Mouse (Mus musculus): ENCODE results near the gene Frmd4a. TPM values are rescaled to one million over a fixed set of nuclear protein-coding genes. Genes with fewer than 3 reads are reported as not detected.
"Not testable (repeated sequence)": the region's sequence is repeated elsewhere in the genome, so short reads cannot be mapped to it uniquely, and the experiment has no call there.

Gene Frmd4a
- polyA plus RNA-seq, 1 experiment from 2014 or later: 39.5 TPM

- Histone ChIP-seq H3K4me2 (replicated peaks) (no peak overlapping the region), H3K4me3 (replicated peaks) (no peak overlapping the region), H3K27ac (replicated peaks) (no peak overlapping the region), H3K9ac (no peak overlapping the region), H3K4me1 (peaks cover 2% of the 10 kb centered on the region; the same call in 1 of the 2 replicates), H3K36me3 (peaks cover 86% of the 10 kb centered on the region), H3K27me3 (no peaks in the 10 kb centered on the region), H3K9me3 (replicated peaks) (no peaks in the 10 kb centered on the region)
- 85% methylated on average over 10 of the region's 10 CpGs for WGBS
- ATAC-seq (ENCODE audit: insufficient number of reproducible peaks, low FRiP score, low TSS enrichment, low read depth): no peak
These were observed 591.9 kb downstream of the Frmd4a start for GRCm38 (mm10) chr2:4609433-4609832.

- H3K27me3 ChIP-seq: no peaks in the 10 kb centered on the region
These were observed 593.8 kb downstream of the Frmd4a start for GRCm38 (mm10) chr2:4611295-4611694.

GRCm38 (mm10) chr2:4611704-4612103, 594.2 kb downstream of the Frmd4a start:
- H3K27me3 ChIP-seq: no peaks in the 10 kb centered on the region
- H3K4me1 ChIP-seq: no peaks in the 10 kb centered on the region; the same call in 1 of the 2 replicates
- WGBS: 86% methylated on average over 10 of the region's 10 CpGs
- no peak for ATAC-seq (ENCODE audit: insufficient number of reproducible peaks, low FRiP score, low TSS enrichment, low read depth)
- H3K9me3 ChIP-seq (replicated peaks): no peaks in the 10 kb centered on the region
- H3K4me3 ChIP-seq (replicated peaks): no peak overlapping the region
- no peak overlapping the region; the same call in 1 of the 2 replicates for H3K27ac ChIP-seq (replicated peaks)
- peaks cover 64% of the 10 kb centered on the region for H3K36me3 ChIP-seq
- no peak overlapping the region for H3K4me2 ChIP-seq (replicated peaks)
- no peak overlapping the region for H3K9ac ChIP-seq

More at GRCm38 (mm10) chr2:4611295-4611694, 593.8 kb downstream of the Frmd4a start:
- Histone ChIP-seq H3K36me3 (peaks cover 68% of the 10 kb centered on the region), H3K9ac (no peak overlapping the region), H3K9me3 (replicated peaks) (no peaks in the 10 kb centered on the region), H3K4me2 (replicated peaks) (no peak overlapping the region), H3K4me3 (replicated peaks) (no peak overlapping the region), H3K27ac (replicated peaks) (no peak overlapping the region), H3K4me1 (peaks cover 2% of the 10 kb centered on the region; the same call in 1 of the 2 replicates)
- 59% methylated on average over 6 of the region's 6 CpGs for WGBS
- no peak for ATAC-seq (ENCODE audit: insufficient number of reproducible peaks, low FRiP score, low TSS enrichment, low read depth)

GRCm38 (mm10) chr2:4614276-4614929, 596.9 kb downstream of the Frmd4a start:
- not testable (repeated sequence) for H3K27me3 ChIP-seq; H3K4me3 ChIP-seq (replicated peaks); H3K9ac ChIP-seq; H3K4me1 ChIP-seq; H3K9me3 ChIP-seq (replicated peaks); H3K4me2 ChIP-seq (replicated peaks); H3K27ac ChIP-seq (replicated peaks)
- WGBS: 45% methylated on average over 6 of the region's 6 CpGs
- ATAC-seq (ENCODE audit: insufficient number of reproducible peaks, low FRiP score, low TSS enrichment, low read depth): peak; percentile 19; the same call in 1 of the 2 replicates
- peaks cover 37% of the 10 kb centered on the region for H3K36me3 ChIP-seq

GRCm38 (mm10) chr2:4615014-4615546, 597.6 kb downstream of the Frmd4a start:
- Histone ChIP-seq H3K9ac (no peak overlapping the region), H3K27me3 (no peaks in the 10 kb centered on the region), H3K4me2 (replicated peaks) (no peak overlapping the region), H3K36me3 (peaks cover 36% of the 10 kb centered on the region), H3K4me1 (peaks cover 2% of the 10 kb centered on the region), H3K9me3 (replicated peaks) (no peaks in the 10 kb centered on the region), H3K27ac (replicated peaks) (no peak overlapping the region), H3K4me3 (replicated peaks) (no peak overlapping the region)
- ATAC-seq (ENCODE audit: insufficient number of reproducible peaks, low FRiP score, low TSS enrichment, low read depth): no peak
- WGBS: 88% methylated on average over 2 of the region's 2 CpGs

- Histone ChIP-seq H3K4me1 (peaks cover 13% of the 10 kb centered on the region), H3K4me3 (replicated peaks) (no peak overlapping the region), H3K27me3 (no peaks in the 10 kb centered on the region), H3K27ac (replicated peaks) (no peak overlapping the region), H3K4me2 (replicated peaks) (no peak overlapping the region), H3K9me3 (replicated peaks) (no peaks in the 10 kb centered on the region), H3K36me3 (peaks cover 18% of the 10 kb centered on the region), H3K9ac (no peak overlapping the region)
- ATAC-seq (ENCODE audit: insufficient number of reproducible peaks, low FRiP score, low TSS enrichment, low read depth): no peak
- 83% methylated on average over 4 of the region's 4 CpGs for WGBS
These were observed 599.5 kb downstream of the Frmd4a start for GRCm38 (mm10) chr2:4616995-4617394.

GRCm38 (mm10) chr2:4619126-4619525, 601.6 kb downstream of the Frmd4a start:
- H3K27me3 ChIP-seq; H3K9me3 ChIP-seq (replicated peaks); H3K9ac ChIP-seq; H3K4me3 ChIP-seq (replicated peaks); H3K4me2 ChIP-seq (replicated peaks); ATAC-seq (ENCODE audit: insufficient number of reproducible peaks, low FRiP score, low TSS enrichment, low read depth); H3K27ac ChIP-seq (replicated peaks): not testable (repeated sequence)
- Histone ChIP-seq H3K36me3 (peaks cover 16% of the 10 kb centered on the region), H3K4me1 (peaks cover 13% of the 10 kb centered on the region)

GRCm38 (mm10) chr2:4619893-4620593, 602.5 kb downstream of the Frmd4a start:
- H3K9me3 ChIP-seq (replicated peaks): no peaks in the 10 kb centered on the region
- WGBS: 50% methylated on average over 6 of the region's 6 CpGs
- no peaks in the 10 kb centered on the region for H3K27me3 ChIP-seq
- H3K4me2 ChIP-seq (replicated peaks): no peak overlapping the region
- peak overlapping the region; percentile 74 for H3K27ac ChIP-seq (replicated peaks)
- peaks cover 13% of the 10 kb centered on the region for H3K4me1 ChIP-seq
- peaks cover 21% of the 10 kb centered on the region for H3K36me3 ChIP-seq
- ATAC-seq (ENCODE audit: insufficient number of reproducible peaks, low FRiP score, low TSS enrichment, low read depth): no peak
- H3K4me3 ChIP-seq (replicated peaks): no peak overlapping the region
- no peak overlapping the region for H3K9ac ChIP-seq

- ATAC-seq (ENCODE audit: insufficient number of reproducible peaks, low FRiP score, low TSS enrichment, low read depth): peak; percentile 81
- Histone ChIP-seq H3K27me3 (no peaks in the 10 kb centered on the region), H3K4me2 (replicated peaks) (no peak overlapping the region), H3K9me3 (replicated peaks) (no peaks in the 10 kb centered on the region), H3K9ac (no peak overlapping the region), H3K36me3 (peaks cover 21% of the 10 kb centered on the region), H3K4me3 (replicated peaks) (no peak overlapping the region), H3K27ac (replicated peaks) (peak overlapping the region; percentile 74), H3K4me1 (peaks cover 13% of the 10 kb centered on the region)
- 39% methylated on average over 12 of the region's 12 CpGs for WGBS
These were observed 603.3 kb downstream of the Frmd4a start for GRCm38 (mm10) chr2:4620640-4621401.

- peaks cover 13% of the 10 kb centered on the region for H3K4me1 ChIP-seq
- no peaks in the 10 kb centered on the region for H3K27me3 ChIP-seq
- H3K4me2 ChIP-seq (replicated peaks): no peak overlapping the region
- 54% methylated on average over 3 of the region's 3 CpGs for WGBS
- no peak overlapping the region for H3K9ac ChIP-seq
- peak overlapping the region; percentile 74 for H3K27ac ChIP-seq (replicated peaks)
- peak; percentile 27; the same call in 1 of the 2 replicates for ATAC-seq (ENCODE audit: insufficient number of reproducible peaks, low FRiP score, low TSS enrichment, low read depth)
- no peak overlapping the region for H3K4me3 ChIP-seq (replicated peaks)
- peaks cover 26% of the 10 kb centered on the region for H3K36me3 ChIP-seq
- H3K9me3 ChIP-seq (replicated peaks): no peaks in the 10 kb centered on the region
These were observed 604.0 kb downstream of the Frmd4a start for GRCm38 (mm10) chr2:4621471-4621985.

GRCm38 (mm10) chr2:4626911-4627310, 609.4 kb downstream of the Frmd4a start:
- Histone ChIP-seq H3K4me1 (no peaks in the 10 kb centered on the region; the same call in 1 of the 2 replicates), H3K27ac (replicated peaks) (no peak overlapping the region), H3K4me2 (replicated peaks) (no peak overlapping the region), H3K27me3 (no peaks in the 10 kb centered on the region), H3K4me3 (replicated peaks) (no peak overlapping the region), H3K9ac (no peak overlapping the region), H3K9me3 (replicated peaks) (no peaks in the 10 kb centered on the region), H3K36me3 (peaks cover 41% of the 10 kb centered on the region)
- WGBS: 85% methylated on average over 3 of the region's 3 CpGs
- no peak for ATAC-seq (ENCODE audit: insufficient number of reproducible peaks, low FRiP score, low TSS enrichment, low read depth)
